Mouse (Mus musculus) cerebellum, postnatal 25 days (tissue): Measurements from ENCODE around the gene Rgr.
A peak's percentile ranks its signal among the peaks of the same experiment; 100 is the strongest.
"Not testable (repeated sequence)": the region's sequence is repeated elsewhere in the genome, so short reads cannot be mapped to it uniquely, and the experiment has no call there.

ENCODE experiments used
- DNase-seq, 2 experiments: peaks; one replicate each; pipeline ENCODE4 v3.0.0; 2021; ENCODE audit warnings: mixed read lengths in 2 of 2

Rgr gene

DNA sequence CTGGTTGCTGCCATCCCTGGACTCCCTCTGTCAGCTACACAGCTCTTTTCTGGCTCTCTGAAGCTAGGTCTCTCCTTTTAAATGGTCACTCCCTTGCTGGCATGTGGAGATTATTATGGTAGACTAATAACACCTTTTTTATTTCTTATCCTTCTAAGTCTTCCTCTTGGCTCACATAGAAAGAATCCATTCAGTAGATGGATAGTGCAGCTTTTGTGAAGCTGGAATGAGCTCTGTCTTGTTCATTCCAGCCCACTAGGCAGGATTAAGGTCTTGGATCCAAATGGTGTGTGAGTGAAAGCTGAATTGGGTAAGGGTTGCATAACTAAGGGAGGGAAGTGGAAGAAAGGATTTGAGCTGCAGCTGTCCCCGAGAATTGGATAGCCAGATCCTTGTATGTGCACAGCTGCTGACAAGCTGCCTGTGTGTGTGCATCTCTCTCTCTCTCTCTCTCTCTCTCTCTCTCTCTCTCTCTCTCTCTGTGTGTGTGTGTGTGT is at the start of gene Rgr:
Gene Rgr (minus strand): TSS at position 51 of the 497 bp plus-strand sequence.
- no peak for DNase-seq

DNA sequence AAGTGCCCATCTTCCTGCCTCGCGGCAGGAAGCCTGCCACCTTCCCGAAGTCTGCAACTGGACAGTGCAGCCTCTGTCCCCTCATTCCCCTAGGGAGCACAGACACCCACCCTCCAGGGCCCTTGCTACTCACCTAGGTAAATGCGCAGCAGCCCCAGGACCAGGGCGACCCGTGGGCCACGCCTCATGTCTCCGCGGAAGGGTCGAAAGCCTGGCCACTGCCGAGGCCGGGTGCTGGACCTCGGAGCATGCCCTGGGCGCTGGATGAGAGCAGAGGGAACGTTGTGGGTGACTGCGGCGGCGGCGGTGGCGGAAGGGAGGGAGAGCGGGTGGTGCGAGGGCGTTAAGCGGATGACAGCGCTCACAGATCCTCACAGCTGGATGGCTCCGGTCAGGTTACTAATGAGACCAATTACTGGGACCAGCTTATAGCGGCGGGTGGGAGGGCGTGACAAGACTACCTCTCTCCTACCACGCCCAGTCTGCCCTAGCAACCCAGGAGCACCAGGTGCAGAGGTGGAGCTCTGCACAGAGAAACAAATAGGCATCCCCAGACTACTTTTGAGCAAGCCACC is 49.3 kb upstream of the Rgr start, which contains the start of gene Cdhr1:
Gene Cdhr1 (minus strand): TSS at position 392 of the 575 bp plus-strand sequence.
- DNase-seq = peak; percentile 27 to 30

DNA sequence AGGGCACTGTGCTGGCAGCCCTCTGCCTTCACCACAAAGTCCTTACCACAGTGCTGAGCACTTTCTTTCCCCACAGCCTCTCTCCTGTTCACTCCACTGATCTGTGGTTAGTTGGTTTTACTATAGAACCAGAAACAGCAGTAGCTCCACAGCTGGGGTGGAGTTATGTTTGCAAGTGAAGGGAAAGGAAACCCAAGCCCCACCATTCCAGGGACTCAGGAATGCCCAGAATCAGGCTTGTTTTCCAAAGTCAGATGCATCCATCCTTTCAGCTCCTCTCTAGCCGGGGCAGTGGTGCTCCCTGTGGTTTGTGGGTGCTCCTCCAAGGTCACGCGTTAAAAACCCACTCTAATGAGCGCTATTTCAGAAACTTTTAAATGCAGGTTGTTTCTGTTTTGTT is 46.8 kb upstream of the Rgr start:
- no peak for DNase-seq

DNA sequence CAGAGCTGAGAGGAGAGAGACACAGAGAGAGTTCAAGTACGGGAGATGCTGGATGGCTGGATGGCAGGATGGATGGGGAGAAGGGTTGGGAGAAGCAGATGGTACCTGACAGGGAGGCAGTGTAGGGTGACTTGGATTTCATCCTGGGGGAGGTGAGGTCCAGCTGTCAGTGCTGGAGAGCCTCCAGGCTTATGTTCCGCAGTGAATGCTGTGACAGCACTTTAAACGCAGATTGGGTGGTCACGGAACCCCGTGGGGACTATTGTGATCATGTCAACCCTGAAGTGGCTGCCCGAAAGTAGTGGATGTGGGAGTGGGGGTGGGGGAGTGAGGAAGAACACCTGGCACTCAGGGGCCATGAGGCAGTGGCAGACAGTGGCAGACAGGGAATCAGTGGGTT is 45.7 kb upstream of the Rgr start:
- DNase-seq = peak in 1 of 2 experiments; percentile 17

DNA sequence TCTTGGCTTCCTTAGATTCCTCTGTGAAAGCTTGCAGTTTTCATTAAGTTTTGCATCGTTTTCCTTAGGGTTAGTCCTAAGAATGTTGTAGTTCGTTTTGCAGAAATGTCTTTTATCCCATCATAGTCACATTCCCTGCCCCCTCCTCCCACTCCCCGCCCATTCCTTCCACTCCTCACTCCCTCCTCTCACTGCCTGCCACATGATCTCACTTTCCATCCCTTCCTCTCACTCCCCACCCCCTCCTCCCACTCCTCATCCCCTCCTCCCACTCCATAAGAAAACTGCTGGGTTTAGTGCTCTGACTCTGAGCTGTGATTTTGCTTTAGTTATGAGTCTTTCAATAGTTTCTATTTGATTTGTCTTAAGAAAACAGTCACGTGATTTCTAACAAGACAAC is 35.0 kb upstream of the Rgr start:
- DNase-seq = no peak

DNA sequence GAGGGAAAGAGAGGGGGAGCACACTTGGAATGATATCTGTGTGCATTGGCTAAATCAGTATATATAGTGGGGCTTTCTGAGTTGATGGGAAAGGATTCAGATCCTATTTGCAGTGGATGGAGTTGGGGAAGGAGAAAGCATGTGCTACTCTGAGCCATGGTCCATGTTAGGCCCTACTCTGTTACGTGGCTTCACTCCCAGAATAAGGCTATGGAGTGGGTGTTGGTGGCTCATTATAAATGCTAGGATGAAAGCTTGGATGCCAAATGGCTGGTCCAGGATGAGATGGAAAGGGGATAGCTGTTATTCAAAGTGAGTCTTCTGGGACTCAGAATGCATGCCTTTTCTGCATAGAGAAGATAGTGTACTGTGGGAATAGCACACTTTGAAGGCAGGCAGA is 32.0 kb upstream of the Rgr start:
- DNase-seq = no peak

DNA sequence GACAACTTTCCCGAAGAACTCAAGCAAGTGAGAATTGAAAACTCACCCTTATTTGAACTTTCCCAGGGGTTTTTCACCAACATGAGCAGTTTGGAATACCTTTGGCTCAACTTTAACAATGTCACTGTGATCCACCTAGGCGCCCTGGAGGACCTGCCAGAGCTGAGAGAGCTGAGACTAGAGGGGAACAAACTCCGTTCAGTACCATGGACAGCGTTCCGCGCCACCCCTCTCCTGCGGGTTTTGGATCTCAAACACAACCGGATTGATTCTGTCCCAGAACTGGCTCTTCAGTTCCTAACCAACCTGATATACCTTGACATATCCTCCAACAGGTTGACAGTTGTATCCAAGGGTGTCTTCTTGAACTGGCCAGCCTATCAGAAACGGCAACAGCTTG is 19.8 kb upstream of the Rgr start:
- DNase-seq = peak in 1 of 2 experiments; percentile 16

DNA sequence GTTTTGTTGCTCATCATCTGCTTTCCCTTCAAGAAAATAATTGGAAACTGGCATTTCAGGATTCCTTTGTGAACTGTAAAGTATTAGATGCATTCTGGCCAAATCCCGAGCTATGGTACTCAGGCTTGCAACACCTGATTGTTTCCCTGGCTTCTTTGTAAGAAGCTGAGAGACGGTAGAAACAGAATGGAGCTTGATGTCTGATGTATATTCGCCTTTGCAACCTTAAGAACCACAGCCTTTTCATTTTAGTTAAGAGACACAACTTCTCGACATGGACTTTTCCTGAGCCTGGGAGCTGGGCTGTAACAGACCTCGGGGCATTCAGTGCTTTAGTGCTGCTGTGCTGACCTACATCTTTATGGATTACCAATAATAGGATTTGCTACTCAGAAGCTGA is 18.9 kb upstream of the Rgr start, which contains the start of gene Lrit2:
Gene Lrit2 (plus strand): TSS at position 301 of the 400 bp plus-strand sequence.
- DNase-seq = no peak

DNA sequence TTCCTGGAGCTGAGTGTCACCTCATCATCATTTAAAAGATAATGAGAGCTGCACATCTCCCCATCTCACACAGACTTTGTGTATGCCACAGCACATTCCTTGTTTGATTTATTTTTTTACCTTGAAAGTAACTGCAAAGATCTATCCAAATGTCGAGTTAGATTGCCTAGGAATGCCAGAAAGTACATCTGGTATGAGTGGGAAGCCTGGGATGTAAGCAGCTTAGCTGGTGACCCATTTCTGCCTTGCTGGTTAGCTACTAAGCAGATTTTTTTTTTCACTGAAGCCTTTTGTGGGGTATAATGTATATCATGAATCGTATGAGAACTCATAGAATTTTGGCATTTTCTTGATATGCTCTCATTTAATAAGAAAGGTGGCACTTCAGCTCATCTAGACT is 17.9 kb upstream of the Rgr start:
- no peak for DNase-seq

DNA sequence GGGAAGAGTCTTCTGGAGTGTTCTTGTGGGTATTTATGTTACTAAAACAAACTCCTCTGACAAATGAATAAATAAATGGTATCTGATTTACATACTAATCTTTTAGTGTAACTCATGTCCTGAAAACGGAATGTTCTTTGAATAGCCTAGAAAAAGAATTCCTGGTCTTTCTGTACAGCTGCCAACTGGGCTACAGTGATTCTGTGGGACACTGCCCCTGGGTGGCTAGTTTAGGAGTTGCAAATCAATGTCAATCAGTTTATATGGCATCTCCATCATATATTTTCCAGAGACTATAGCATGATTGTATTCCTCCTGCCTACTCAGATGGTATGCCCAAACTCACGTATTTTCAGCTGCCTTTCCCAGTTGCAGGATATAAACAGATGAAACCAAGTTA is 16.1 kb upstream of the Rgr start:
- no peak for DNase-seq

DNA sequence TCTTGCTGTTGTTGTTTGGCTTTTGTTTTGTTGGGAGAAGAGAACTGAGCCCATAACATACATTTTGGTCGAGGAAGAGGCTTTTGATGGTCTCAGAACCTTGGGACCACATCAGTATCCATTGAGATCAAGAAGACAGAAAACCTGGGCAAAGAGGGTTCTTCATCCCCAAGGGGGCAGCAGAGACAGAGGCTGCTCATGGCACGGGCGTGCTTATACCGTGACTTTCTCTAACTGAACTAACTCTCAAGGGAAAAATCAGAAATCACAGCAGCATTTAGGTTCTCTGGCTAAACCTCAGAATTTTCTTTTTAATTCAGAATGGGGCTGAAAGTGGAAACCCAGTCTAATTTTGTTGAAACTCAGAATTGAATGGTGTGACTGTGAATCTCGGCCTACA is 14.3 kb downstream of the Rgr start:
- no peak for DNase-seq

DNA sequence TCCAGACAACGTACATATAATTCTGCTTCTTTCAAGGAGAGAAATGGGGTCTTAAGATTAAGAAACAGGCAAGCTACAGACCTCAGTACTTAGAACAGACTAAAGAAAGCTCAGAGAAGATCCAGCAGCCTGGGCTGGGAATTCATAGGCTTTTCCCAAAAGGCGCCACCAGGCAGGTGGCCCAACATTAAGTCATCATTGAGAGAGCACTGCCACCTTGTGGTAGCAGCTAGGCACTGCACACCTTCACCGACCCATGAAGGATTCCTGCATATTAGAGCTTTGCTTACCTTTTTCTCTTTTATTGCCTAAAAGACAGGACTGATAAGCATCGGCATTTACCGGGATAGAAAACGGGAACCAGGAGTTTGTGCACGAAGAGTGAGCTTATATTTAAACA is 15.5 kb downstream of the Rgr start:
- peak; percentile 83 to 88 for DNase-seq

DNA sequence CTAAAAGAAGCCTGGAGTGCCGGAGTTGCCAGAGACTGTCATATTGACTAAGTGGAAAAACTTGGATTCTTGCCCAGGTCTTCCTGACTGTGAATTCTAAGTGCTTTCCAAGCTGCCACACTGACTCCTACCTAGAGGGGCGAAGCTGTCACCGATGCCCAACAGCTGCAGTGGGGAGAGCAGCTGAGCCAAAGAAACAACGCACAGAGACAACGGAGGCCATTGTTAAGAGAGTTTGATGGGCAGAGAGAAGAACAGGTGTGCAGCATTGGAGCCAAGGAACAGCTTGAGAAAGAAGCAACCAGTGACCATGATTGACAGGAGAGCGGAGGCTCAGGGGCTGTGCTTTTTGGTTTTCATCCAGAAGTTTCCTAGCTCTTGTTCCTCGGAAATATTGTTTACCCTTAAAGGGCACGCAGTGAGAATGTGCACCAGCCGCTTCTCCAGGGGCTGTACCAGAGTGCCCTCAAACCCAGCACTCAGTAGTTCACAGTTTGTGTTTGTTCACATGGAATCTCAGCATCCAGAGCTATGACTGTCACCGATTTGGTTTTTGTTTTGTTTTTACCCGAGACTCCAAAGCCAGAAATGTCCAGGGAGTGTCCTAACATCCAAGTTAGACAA is 16.2 kb downstream of the Rgr start:
- peak in 1 of 2 experiments; percentile 18 for DNase-seq

DNA sequence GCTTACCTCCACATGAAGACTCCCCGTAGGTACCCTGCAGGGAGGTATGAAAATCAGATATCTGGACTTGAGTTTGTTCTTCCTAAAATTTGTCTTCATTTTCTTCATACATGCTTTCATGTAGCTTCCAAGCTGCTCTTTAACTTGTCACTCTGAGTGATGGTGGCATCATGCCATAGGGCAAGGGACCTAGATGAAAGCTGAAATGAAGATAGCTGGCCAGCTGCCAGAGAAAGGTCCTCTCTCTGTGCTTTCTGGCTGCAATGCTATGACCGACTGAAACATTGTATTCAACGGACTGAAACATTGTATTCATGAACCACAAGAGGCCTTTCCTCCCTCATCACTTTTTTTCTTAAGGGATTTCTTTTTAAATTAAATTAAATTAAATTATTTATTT is 20.2 kb downstream of the Rgr start:
- DNase-seq = peak in 1 of 2 experiments; percentile 23

DNA sequence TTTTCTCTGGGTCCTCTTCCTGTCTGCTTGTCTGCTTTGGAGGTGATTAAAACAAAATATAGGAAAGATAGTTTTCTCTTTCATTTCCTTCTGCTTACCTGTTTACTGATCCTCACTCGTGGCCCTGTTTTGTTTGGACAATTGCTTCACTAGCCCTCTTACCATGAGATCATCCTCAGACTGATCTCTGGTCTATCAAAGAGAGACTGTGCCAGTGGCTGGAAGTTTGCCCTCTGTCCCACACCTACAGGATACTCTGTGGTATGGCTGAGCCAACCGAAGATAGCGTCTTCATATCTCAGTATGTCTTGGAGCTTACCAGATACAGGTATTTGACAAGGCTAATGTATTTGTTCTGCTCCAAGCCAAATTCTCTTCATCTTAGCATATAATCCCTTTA is 20.8 kb downstream of the Rgr start:
- no peak for DNase-seq

DNA sequence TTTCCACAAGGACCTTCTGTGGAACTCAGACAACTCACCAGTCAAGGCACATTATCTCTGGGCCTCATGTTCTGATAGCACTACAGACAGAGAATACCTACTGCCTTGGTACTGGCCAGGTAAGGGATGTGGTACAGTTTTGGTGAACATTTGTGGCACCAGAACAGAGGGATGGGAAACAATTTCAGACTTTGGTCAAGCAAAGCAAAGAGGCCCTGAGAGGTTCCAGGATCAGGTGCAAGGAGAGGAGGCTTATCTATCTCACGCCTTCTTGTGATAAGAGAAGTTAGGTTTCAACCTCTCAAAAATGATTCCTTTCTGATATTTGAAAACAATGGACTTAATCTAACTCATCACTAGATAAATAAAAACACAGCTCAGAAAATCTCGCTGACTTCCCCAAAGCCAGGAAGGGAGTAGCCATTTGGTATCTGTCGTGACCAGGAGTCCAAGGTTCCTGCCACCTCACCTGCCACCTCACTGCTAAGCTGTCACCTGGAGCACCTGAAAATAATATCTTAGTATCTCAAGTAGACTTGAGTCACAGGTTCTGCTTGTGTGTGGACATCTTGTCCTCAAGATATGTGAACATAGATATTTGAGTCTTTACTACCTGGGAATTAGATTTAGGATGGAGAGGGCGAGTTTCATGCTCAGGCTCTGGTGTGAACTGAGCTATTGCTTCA is 21.4 kb downstream of the Rgr start:
- DNase-seq = no peak

DNA sequence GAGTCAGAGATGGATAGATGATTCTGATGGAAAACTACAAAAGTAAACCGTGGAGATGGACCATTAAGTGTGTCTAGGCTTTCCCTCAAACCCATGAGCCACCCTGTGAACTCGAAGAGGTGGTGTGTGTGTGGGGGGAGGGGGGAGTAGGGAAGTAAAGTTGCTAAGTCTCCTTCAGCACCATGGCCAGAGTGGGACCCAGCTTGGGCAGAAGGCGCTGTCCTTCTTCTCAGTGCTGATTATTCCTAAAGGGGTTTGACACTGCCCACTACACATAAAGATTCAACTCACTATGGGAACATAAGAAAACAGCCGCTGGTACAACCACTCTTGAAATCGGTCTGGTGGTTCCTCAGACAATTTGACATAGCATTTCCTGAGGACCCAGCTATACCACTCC is 32.9 kb downstream of the Rgr start:
- no peak for DNase-seq

DNA sequence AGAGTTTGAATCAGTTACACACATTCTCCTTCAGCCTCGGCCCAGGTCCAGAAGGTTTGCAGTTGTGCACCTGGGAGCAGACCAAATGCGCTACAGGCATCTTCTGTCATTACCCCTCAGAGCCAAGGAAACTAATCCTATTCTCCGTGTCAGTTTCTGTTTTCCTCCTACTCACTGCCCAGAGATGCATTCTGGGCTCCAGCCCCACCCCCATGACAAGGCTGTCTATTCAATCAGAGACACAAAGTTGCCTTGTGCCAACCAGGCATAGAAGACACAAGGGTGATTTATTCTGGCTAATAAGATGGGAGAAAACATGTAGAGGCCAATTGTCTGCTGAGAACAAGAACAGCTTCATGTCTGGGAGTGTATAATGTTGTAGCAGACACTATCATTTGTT is 35.1 kb downstream of the Rgr start:
- no peak for DNase-seq

DNA sequence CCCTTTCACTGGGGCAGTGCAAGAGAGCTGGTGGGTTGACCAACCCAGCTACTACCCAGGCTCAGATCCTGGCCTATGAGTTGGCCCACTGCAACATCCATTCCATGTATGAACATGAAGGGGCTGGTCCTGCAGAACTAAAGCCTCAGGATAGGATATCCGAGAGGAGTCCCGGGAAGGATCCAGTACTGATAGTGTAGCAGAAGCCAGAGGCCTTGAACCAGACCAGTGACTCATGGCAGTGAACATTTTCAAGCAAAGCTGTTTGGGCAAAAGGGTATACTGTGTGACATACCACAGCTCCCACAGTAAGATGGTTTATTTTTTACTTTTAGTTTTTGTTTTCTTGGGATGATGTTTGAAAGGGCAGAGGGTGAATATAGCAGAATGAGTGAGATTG is 39.1 kb downstream of the Rgr start:
- no peak for DNase-seq

DNA sequence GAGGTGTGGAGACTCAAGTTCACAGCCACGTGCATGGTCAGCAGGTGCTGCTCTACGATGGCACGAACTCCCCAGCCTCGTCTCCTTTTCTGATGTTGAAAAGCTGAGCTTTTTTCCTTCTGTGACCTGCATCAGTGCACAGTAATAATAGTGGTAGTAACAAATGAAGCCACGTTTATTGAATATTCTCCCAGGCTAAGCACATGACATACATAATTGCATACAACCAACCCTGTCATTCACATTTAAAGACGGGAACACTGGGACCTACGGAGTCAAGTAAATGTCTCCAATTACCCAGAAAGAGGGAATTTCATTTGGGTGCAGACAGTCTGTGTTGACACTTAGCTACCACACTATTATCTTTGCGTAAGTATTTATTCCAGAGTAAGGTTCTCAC is 42.3 kb downstream of the Rgr start:
- no peak for DNase-seq

DNA sequence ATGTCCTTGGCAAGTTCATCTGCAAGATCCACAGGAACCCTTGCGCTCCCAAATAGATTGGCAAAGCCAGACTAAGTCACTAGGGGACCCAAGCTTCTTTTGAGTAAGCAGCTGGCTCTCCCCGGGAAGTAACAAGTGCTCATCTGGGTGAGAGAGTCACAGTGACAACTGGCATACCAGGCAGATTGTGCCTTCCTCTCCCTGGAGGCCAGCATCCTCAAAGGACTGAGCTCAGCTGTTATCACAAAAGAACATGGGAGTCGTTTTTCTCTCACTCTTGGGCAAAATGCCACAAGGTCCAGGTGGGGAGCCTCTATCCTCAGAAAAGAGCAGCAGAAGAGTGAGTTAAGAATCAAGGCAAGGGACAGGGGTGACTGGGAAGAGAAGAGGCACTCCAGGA is 42.9 kb downstream of the Rgr start:
- peak in 1 of 2 experiments; percentile 7 for DNase-seq

DNA sequence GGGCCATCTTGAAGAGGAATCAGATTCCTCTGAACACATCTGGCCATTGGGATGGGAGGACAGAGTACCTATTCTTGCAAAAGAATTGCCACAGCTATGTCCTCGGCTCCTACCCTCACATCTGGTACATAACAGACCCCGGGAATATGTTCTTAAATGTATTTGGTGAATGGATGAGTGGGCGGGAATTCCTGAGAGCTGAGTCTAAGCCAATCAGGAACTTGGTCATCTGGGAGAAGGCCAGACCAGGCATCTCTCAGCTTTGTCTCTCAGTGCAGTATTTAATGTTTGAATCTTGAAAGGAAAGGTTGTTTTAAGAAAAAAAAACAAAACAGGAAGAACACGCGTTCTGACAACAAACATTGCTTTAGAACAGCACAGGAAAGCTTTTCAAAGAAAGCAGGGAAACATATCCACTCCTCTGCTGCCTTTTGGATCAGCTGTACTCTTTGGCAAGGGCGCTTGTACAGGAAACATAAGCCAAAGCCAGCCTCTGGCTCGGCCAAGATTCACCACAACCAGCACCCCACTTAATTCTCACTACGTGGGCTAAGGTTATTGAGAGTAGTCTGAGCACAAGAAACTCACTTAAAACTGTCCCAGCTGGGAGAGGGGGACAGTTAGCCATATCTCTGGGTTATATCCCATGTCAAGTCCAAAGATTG is 45.2 kb downstream of the Rgr start:
- DNase-seq = no peak

DNA sequence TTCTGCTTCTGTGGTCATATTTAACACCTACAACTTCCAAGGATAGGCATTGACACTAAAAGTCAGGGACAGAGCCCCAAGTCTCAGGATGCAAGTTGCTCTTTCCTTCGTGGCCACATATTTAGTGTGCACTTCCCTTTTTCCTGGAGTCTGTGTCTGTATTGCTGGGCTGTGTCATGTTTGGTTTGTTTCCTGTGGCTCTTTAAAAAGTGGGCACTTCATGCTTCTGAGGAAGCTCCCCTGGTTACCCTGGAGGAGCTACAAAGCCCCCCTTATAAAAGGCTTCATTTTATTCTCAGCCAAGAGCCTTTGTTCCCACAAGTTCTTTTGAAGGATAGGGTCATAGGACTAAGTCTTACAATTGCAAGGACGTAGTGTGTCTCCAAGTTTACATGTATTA is 45.9 kb downstream of the Rgr start:
- DNase-seq = no peak

DNA sequence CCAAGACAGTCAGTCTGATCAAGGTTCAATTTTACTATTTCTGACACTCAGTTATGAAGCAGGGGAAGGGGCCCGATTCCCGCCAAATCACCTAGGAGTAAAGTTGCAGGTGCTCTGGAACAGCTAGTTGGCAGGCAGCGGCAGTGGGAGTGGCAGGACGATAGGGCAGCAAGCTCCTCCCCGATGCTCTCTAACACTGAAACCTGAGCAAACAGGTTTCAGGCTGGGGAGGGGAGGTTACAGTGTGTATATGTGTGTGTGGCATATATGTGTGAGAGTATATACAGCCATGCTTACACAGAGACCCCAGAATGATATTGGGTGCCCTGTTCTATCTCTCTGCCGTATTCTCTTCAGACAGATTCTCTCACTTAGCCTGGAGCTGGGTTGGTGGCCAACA is 48.0 kb downstream of the Rgr start:
- not testable (repeated sequence) for DNase-seq
